Mouse (Mus musculus) C2C12 (cell line): ENCODE results near the gene Fam107b.

Experiments
- CEBPB ChIP-seq: IDR thresholded peaks from one replicate; pipeline ENCODE4 v1.6.1; 2011; ENCODE audit warnings: low read depth, mild to moderate bottlenecking, control low read depth, moderate library complexity
- CTCF ChIP-seq: IDR thresholded peaks from one replicate; pipeline ENCODE4 v1.5.1; 2011; ENCODE audit not compliant: control insufficient read depth, insufficient read depth, insufficient read length
- FOSL1 ChIP-seq: IDR thresholded peaks from one replicate; pipeline ENCODE4 v1.8.0; 2011; ENCODE audit warnings: mild to moderate bottlenecking, low read length; ENCODE audit not compliant: poor library complexity, insufficient read depth, severe bottlenecking
- MAX ChIP-seq: IDR thresholded peaks from one replicate; pipeline ENCODE4 v1.6.1; 2011; ENCODE audit warnings: mild to moderate bottlenecking, control low read depth
- MYOD1 ChIP-seq: IDR thresholded peaks from one replicate; pipeline ENCODE4 v1.6.1; 2011; ENCODE audit warnings: low read depth; ENCODE audit not compliant: control insufficient read depth, insufficient read length
- MYOG ChIP-seq: IDR thresholded peaks from one replicate; pipeline ENCODE4 v1.6.1; 2011; ENCODE audit not compliant: control insufficient read depth, insufficient read length; ENCODE audit errors: extremely low read depth
- USF1 ChIP-seq: IDR thresholded peaks from one replicate; pipeline ENCODE4 v1.6.1; 2011; ENCODE audit warnings: low read depth, mild to moderate bottlenecking, control low read depth, moderate library complexity

- no peak for TF ChIP-seq CTCF
- no peak for TF ChIP-seq MAX
- no peak for TF ChIP-seq MYOD1
- no peak for TF ChIP-seq CEBPB
- no peak for TF ChIP-seq USF1
- no peak for TF ChIP-seq MYOG
- no peak for TF ChIP-seq FOSL1
Measured at GRCm38 (mm10) chr2:3742519-3742918, 172.2 kb downstream of the Fam107b start.
